Mouse (Mus musculus): ENCODE measurements around the gene Cd55b. TPM values are rescaled to one million over a fixed set of nuclear protein-coding genes. Genes with fewer than 3 reads are reported as not detected.
"Not testable (repeated sequence)": the region's sequence is repeated elsewhere in the genome, so short reads cannot be mapped to it uniquely, and the experiment has no call there.

Gene Cd55b
- polyA plus RNA-seq, 1 experiment from 2014 or later = not detected

GRCm38 (mm10) chr1:130397109-130397508, 25.7 kb downstream of the Cd55b start:
- not testable (repeated sequence) for H3K9ac ChIP-seq; H3K4me2 ChIP-seq; H3K9me3 ChIP-seq; ATAC-seq (ENCODE audit: insufficient number of reproducible peaks, low FRiP score, low TSS enrichment, low read depth); H3K27ac ChIP-seq; H3K36me3 ChIP-seq; H3K4me3 ChIP-seq; H3K27me3 ChIP-seq; H3K4me1 ChIP-seq

GRCm38 (mm10) chr1:130387282-130387681, 35.5 kb downstream of the Cd55b start:
- not testable (repeated sequence) for H3K9me3 ChIP-seq; H3K4me2 ChIP-seq; H3K9ac ChIP-seq; ATAC-seq (ENCODE audit: insufficient number of reproducible peaks, low FRiP score, low TSS enrichment, low read depth); H3K27ac ChIP-seq; H3K36me3 ChIP-seq; H3K4me1 ChIP-seq; H3K27me3 ChIP-seq; H3K4me3 ChIP-seq

GRCm38 (mm10) chr1:130377726-130378429, 44.9 kb downstream of the Cd55b start:
- no peak overlapping the region for H3K4me2 ChIP-seq
- H3K9ac ChIP-seq = no peak overlapping the region
- no peak for ATAC-seq (ENCODE audit: insufficient number of reproducible peaks, low FRiP score, low TSS enrichment, low read depth)
- H3K27me3 ChIP-seq = no peaks in the 10 kb centered on the region
- WGBS = 73% methylated on average over 14 of the region's 14 CpGs
- H3K36me3 ChIP-seq = no peaks in the 10 kb centered on the region
- H3K4me3 ChIP-seq = no peak overlapping the region
- no peak overlapping the region for H3K27ac ChIP-seq
- no peaks in the 10 kb centered on the region for H3K4me1 ChIP-seq
- no peaks in the 10 kb centered on the region for H3K9me3 ChIP-seq

GRCm38 (mm10) chr1:130374173-130374785, 48.5 kb downstream of the Cd55b start:
- Histone ChIP-seq H3K9me3 (no peaks in the 10 kb centered on the region), H3K27me3 (no peaks in the 10 kb centered on the region), H3K4me2 (no peak overlapping the region), H3K9ac (no peak overlapping the region), H3K27ac (no peak overlapping the region), H3K4me1 (no peaks in the 10 kb centered on the region), H3K36me3 (no peaks in the 10 kb centered on the region), H3K4me3 (no peak overlapping the region)
- WGBS = 56% methylated on average over 3 of the region's 3 CpGs
- ATAC-seq (ENCODE audit: insufficient number of reproducible peaks, low FRiP score, low TSS enrichment, low read depth) = no peak

GRCm38 (mm10) chr1:130373398-130374083, 49.3 kb downstream of the Cd55b start:
- no peak for ATAC-seq (ENCODE audit: insufficient number of reproducible peaks, low FRiP score, low TSS enrichment, low read depth)
- no peaks in the 10 kb centered on the region for H3K4me1 ChIP-seq
- no peak overlapping the region for H3K4me3 ChIP-seq
- no peak overlapping the region for H3K27ac ChIP-seq
- no peak overlapping the region for H3K4me2 ChIP-seq
- H3K9ac ChIP-seq = no peak overlapping the region
- H3K9me3 ChIP-seq = no peaks in the 10 kb centered on the region
- no peaks in the 10 kb centered on the region for H3K27me3 ChIP-seq
- H3K36me3 ChIP-seq = no peaks in the 10 kb centered on the region
- WGBS = 36% methylated on average over 2 of the region's 2 CpGs

GRCm38 (mm10) chr1:130371895-130372528, 50.8 kb downstream of the Cd55b start:
- WGBS = 36% methylated on average over 7 of the region's 7 CpGs
- no peak overlapping the region for H3K4me3 ChIP-seq
- no peaks in the 10 kb centered on the region for H3K27me3 ChIP-seq
- H3K9me3 ChIP-seq = no peaks in the 10 kb centered on the region
- ATAC-seq (ENCODE audit: insufficient number of reproducible peaks, low FRiP score, low TSS enrichment, low read depth) = no peak
- H3K4me2 ChIP-seq = no peak overlapping the region
- no peaks in the 10 kb centered on the region for H3K36me3 ChIP-seq
- H3K9ac ChIP-seq = no peak overlapping the region
- H3K27ac ChIP-seq = no peak overlapping the region
- no peaks in the 10 kb centered on the region for H3K4me1 ChIP-seq

GRCm38 (mm10) chr1:130371291-130371690, 51.5 kb downstream of the Cd55b start:
- no peak overlapping the region for H3K4me3 ChIP-seq
- no peaks in the 10 kb centered on the region for H3K4me1 ChIP-seq
- no peak for ATAC-seq (ENCODE audit: insufficient number of reproducible peaks, low FRiP score, low TSS enrichment, low read depth)
- H3K9me3 ChIP-seq = no peaks in the 10 kb centered on the region
- H3K4me2 ChIP-seq = no peak overlapping the region
- no peak overlapping the region for H3K27ac ChIP-seq
- H3K9ac ChIP-seq = no peak overlapping the region
- H3K36me3 ChIP-seq = no peaks in the 10 kb centered on the region
- 79% methylated on average over 5 of the region's 5 CpGs for WGBS
- H3K27me3 ChIP-seq = no peaks in the 10 kb centered on the region

- H3K4me3 ChIP-seq = no peak overlapping the region
- no peaks in the 10 kb centered on the region for H3K36me3 ChIP-seq
- H3K4me1 ChIP-seq = no peaks in the 10 kb centered on the region
- H3K27ac ChIP-seq = no peak overlapping the region
- 20% methylated on average over 1 of the region's 1 CpGs for WGBS
- no peak for ATAC-seq (ENCODE audit: insufficient number of reproducible peaks, low FRiP score, low TSS enrichment, low read depth)
- no peak overlapping the region for H3K9ac ChIP-seq
- no peak overlapping the region for H3K4me2 ChIP-seq
- H3K9me3 ChIP-seq = no peaks in the 10 kb centered on the region
- no peaks in the 10 kb centered on the region for H3K27me3 ChIP-seq
Observed at GRCm38 (mm10) chr1:130350077-130350635, 72.7 kb downstream of the Cd55b start.

GRCm38 (mm10) chr1:130342429-130342828, 80.4 kb downstream of the Cd55b start:
- ATAC-seq (ENCODE audit: insufficient number of reproducible peaks, low FRiP score, low TSS enrichment, low read depth) = no peak
- H3K9ac ChIP-seq = no peak overlapping the region
- no peaks in the 10 kb centered on the region for H3K36me3 ChIP-seq
- no peaks in the 10 kb centered on the region for H3K4me1 ChIP-seq
- no peak overlapping the region for H3K27ac ChIP-seq
- 84% methylated on average over 9 of the region's 9 CpGs for WGBS
- no peaks in the 10 kb centered on the region for H3K9me3 ChIP-seq
- H3K4me2 ChIP-seq = no peak overlapping the region
- no peaks in the 10 kb centered on the region for H3K27me3 ChIP-seq
- H3K4me3 ChIP-seq = no peak overlapping the region

Other genes with a start within 250 kb of the Cd55b start
- 20.8 and 26.8 TPM in 2 replicates for gene Cd55, start 39.7 kb upstream of the Cd55b start, polyA plus RNA-seq (2015; fragmentation: Nextera tagmentation; extraction: Ambion mirVana)
- gene Zp3r, start 206.6 kb upstream of the Cd55b start, polyA plus RNA-seq (2015; fragmentation: Nextera tagmentation; extraction: Ambion mirVana) = not detected in 2 replicates
- gene C4bp, start 238.6 kb upstream of the Cd55b start, polyA plus RNA-seq (2015; fragmentation: Nextera tagmentation; extraction: Ambion mirVana) = not detected in 2 replicates